Mouse (Mus musculus) kidney, adult 2 months (tissue): ENCODE results near the gene Gnao1.

Source experiments
- CTCF ChIP-seq: fragments of 200-500 bp; conservative IDR thresholded peaks from 2 replicates; pipeline ENCODE4 v1.5.1; 2011; ENCODE audit warnings: low read depth, mild to moderate bottlenecking, control low read depth, low read length, moderate library complexity, mixed read lengths; ENCODE audit not compliant: insufficient read depth, insufficient read length
- POLR2A ChIP-seq: fragments of 200-500 bp; IDR thresholded peaks from one replicate; pipeline ENCODE4 v1.6.1; 2011; ENCODE audit warnings: low read depth, low read length, control low read depth

GRCm38 (mm10) chr8:93777605-93778004, 32.2 kb upstream of the Gnao1 start:
- no peak for TF ChIP-seq CTCF
- TF ChIP-seq POLR2A = no peak
